Mouse (Mus musculus): ENCODE results near the gene Arsg. TPM values are rescaled to one million over a fixed set of nuclear protein-coding genes. Genes with fewer than 3 reads are reported as not detected.

Gene Arsg
- polyA plus RNA-seq, 1 experiment from 2014 or later, result 3.4 TPM

- under 1% methylated on average over 31 of the region's 33 CpGs for WGBS
- no peaks in the 10 kb centered on the region for H3K36me3 ChIP-seq (ENCODE audit: poor library complexity, severe bottlenecking)
- H3K9ac ChIP-seq, result peak overlapping the region; percentile 90
- no peak overlapping the region for H3K27ac ChIP-seq
- peak overlapping the region; percentile 78 for H3K4me3 ChIP-seq
- H3K4me1 ChIP-seq, result peaks cover 42% of the 10 kb centered on the region
- peak overlapping the region; percentile 87 for H3K4me2 ChIP-seq
- H3K9me3 ChIP-seq (replicated peaks), result no peaks in the 10 kb centered on the region
- ATAC-seq, result no peak
- H3K27me3 ChIP-seq, result peaks cover 10% of the 10 kb centered on the region; the same call in 1 of the 2 replicates
These were observed 943 bp upstream of the Arsg start for GRCm38 (mm10) chr11:109472171-109472691.

GRCm38 (mm10) chr11:109472821-109473170 is 378 bp upstream of the Arsg start:
- ATAC-seq, result peak; percentile 60
- H3K27ac ChIP-seq, result peak overlapping the region; percentile 90
- H3K4me2 ChIP-seq, result peak overlapping the region; percentile 87
- peaks cover 10% of the 10 kb centered on the region; the same call in 1 of the 2 replicates for H3K27me3 ChIP-seq
- no peaks in the 10 kb centered on the region for H3K36me3 ChIP-seq (ENCODE audit: poor library complexity, severe bottlenecking)
- peak overlapping the region; percentile 90 for H3K9ac ChIP-seq
- no peaks in the 10 kb centered on the region for H3K9me3 ChIP-seq (replicated peaks)
- peaks cover 47% of the 10 kb centered on the region for H3K4me1 ChIP-seq
- 1% methylated on average over 12 of the region's 13 CpGs for WGBS
- peak overlapping the region; percentile 78 for H3K4me3 ChIP-seq

- Histone ChIP-seq H3K4me2 (peak overlapping the region; percentile 87), H3K9me3 (replicated peaks) (no peaks in the 10 kb centered on the region), H3K27me3 (peaks cover 10% of the 10 kb centered on the region; the same call in 1 of the 2 replicates), H3K9ac (peak overlapping the region; percentile 90), H3K27ac (peak overlapping the region; percentile 90), H3K4me1 (peaks cover 51% of the 10 kb centered on the region), H3K4me3 (peak overlapping the region; percentile 78), H3K36me3 (ENCODE audit: poor library complexity, severe bottlenecking) (no peaks in the 10 kb centered on the region)
- 13% methylated on average over 14 of the region's 14 CpGs for WGBS
- ATAC-seq, result peak; percentile 48
These were observed 1.0 kb downstream of the Arsg start for GRCm38 (mm10) chr11:109474086-109474742.

GRCm38 (mm10) chr11:109474836-109475235 is 1.7 kb downstream of the Arsg start:
- no peak overlapping the region for H3K4me2 ChIP-seq
- no peak overlapping the region for H3K4me3 ChIP-seq
- no peaks in the 10 kb centered on the region for H3K36me3 ChIP-seq (ENCODE audit: poor library complexity, severe bottlenecking)
- H3K4me1 ChIP-seq, result peaks cover 51% of the 10 kb centered on the region
- ATAC-seq, result no peak
- no peak overlapping the region for H3K27ac ChIP-seq
- no peaks in the 10 kb centered on the region for H3K9me3 ChIP-seq (replicated peaks)
- no peak overlapping the region for H3K9ac ChIP-seq
- WGBS, result 69% methylated on average over 13 of the region's 13 CpGs
- peaks cover 10% of the 10 kb centered on the region; the same call in 1 of the 2 replicates for H3K27me3 ChIP-seq

- Histone ChIP-seq H3K27me3 (peaks cover 4% of the 10 kb centered on the region; the same call in 1 of the 2 replicates), H3K36me3 (ENCODE audit: poor library complexity, severe bottlenecking) (no peaks in the 10 kb centered on the region), H3K4me1 (peaks cover 55% of the 10 kb centered on the region), H3K4me3 (no peak overlapping the region), H3K27ac (peak overlapping the region; percentile 69; the same call in 1 of the 2 replicates), H3K9ac (peak overlapping the region; percentile 21; the same call in 1 of the 2 replicates), H3K4me2 (peak overlapping the region; percentile 22; the same call in 1 of the 2 replicates), H3K9me3 (replicated peaks) (no peaks in the 10 kb centered on the region)
- WGBS, result 62% methylated on average over 4 of the region's 4 CpGs
- ATAC-seq, result no peak
These were observed 2.5 kb downstream of the Arsg start for GRCm38 (mm10) chr11:109475717-109476116.

- H3K36me3 ChIP-seq (ENCODE audit: poor library complexity, severe bottlenecking), result no peaks in the 10 kb centered on the region
- 4% methylated on average over 2 of the region's 2 CpGs for WGBS
- H3K9ac ChIP-seq, result peak overlapping the region; percentile 21; the same call in 1 of the 2 replicates
- H3K4me3 ChIP-seq, result no peak overlapping the region
- no peaks in the 10 kb centered on the region for H3K9me3 ChIP-seq (replicated peaks)
- H3K4me1 ChIP-seq, result peaks cover 51% of the 10 kb centered on the region
- peak overlapping the region; percentile 22; the same call in 1 of the 2 replicates for H3K4me2 ChIP-seq
- no peak; the same call in 1 of the 2 replicates for ATAC-seq
- H3K27ac ChIP-seq, result peak overlapping the region; percentile 69
- H3K27me3 ChIP-seq, result peaks cover 3% of the 10 kb centered on the region; the same call in 1 of the 2 replicates
These were observed 3.1 kb downstream of the Arsg start for GRCm38 (mm10) chr11:109476241-109476640.

GRCm38 (mm10) chr11:109476653-109477052 is 3.5 kb downstream of the Arsg start:
- Histone ChIP-seq H3K27ac (peak overlapping the region; percentile 69), H3K9me3 (replicated peaks) (no peaks in the 10 kb centered on the region), H3K36me3 (ENCODE audit: poor library complexity, severe bottlenecking) (no peaks in the 10 kb centered on the region), H3K4me1 (peaks cover 47% of the 10 kb centered on the region), H3K4me2 (peak overlapping the region; percentile 22; the same call in 1 of the 2 replicates), H3K4me3 (no peak overlapping the region), H3K27me3 (peaks cover 3% of the 10 kb centered on the region; the same call in 1 of the 2 replicates), H3K9ac (no peak overlapping the region)
- 24% methylated on average over 6 of the region's 6 CpGs for WGBS
- ATAC-seq, result no peak

- Histone ChIP-seq H3K36me3 (ENCODE audit: poor library complexity, severe bottlenecking) (no peaks in the 10 kb centered on the region), H3K4me1 (peaks cover 38% of the 10 kb centered on the region), H3K9me3 (replicated peaks) (no peaks in the 10 kb centered on the region), H3K9ac (no peak overlapping the region), H3K4me2 (no peak overlapping the region), H3K27me3 (no peaks in the 10 kb centered on the region), H3K4me3 (no peak overlapping the region), H3K27ac (no peak overlapping the region)
- ATAC-seq, result no peak
- 57% methylated on average over 16 of the region's 16 CpGs for WGBS
These were observed 4.6 kb downstream of the Arsg start for GRCm38 (mm10) chr11:109477606-109478380.

GRCm38 (mm10) chr11:109479575-109480285 is 6.6 kb downstream of the Arsg start:
- Histone ChIP-seq H3K27me3 (no peaks in the 10 kb centered on the region), H3K27ac (no peak overlapping the region), H3K9ac (no peak overlapping the region), H3K4me2 (no peak overlapping the region), H3K9me3 (replicated peaks) (no peaks in the 10 kb centered on the region), H3K36me3 (ENCODE audit: poor library complexity, severe bottlenecking) (no peaks in the 10 kb centered on the region), H3K4me3 (no peak overlapping the region), H3K4me1 (peaks cover 32% of the 10 kb centered on the region)
- 40% methylated on average over 15 of the region's 16 CpGs for WGBS
- ATAC-seq, result no peak

- no peak for ATAC-seq
- Histone ChIP-seq H3K4me1 (peaks cover 31% of the 10 kb centered on the region), H3K27me3 (no peaks in the 10 kb centered on the region), H3K4me3 (no peak overlapping the region), H3K4me2 (no peak overlapping the region), H3K27ac (no peak overlapping the region), H3K9ac (no peak overlapping the region), H3K9me3 (replicated peaks) (no peaks in the 10 kb centered on the region), H3K36me3 (ENCODE audit: poor library complexity, severe bottlenecking) (no peaks in the 10 kb centered on the region)
- 82% methylated on average over 8 of the region's 8 CpGs for WGBS
These were observed 7.3 kb downstream of the Arsg start for GRCm38 (mm10) chr11:109480440-109480839.

GRCm38 (mm10) chr11:109485398-109486045 is 12.3 kb downstream of the Arsg start:
- H3K9ac ChIP-seq, result no peak overlapping the region
- no peaks in the 10 kb centered on the region for H3K4me1 ChIP-seq
- ATAC-seq, result no peak
- no peaks in the 10 kb centered on the region for H3K36me3 ChIP-seq (ENCODE audit: poor library complexity, severe bottlenecking)
- no peaks in the 10 kb centered on the region for H3K9me3 ChIP-seq (replicated peaks)
- WGBS, result 89% methylated on average over 15 of the region's 15 CpGs
- H3K4me2 ChIP-seq, result no peak overlapping the region
- no peak overlapping the region for H3K4me3 ChIP-seq
- no peaks in the 10 kb centered on the region for H3K27me3 ChIP-seq
- H3K27ac ChIP-seq, result no peak overlapping the region
